Mouse (Mus musculus): ENCODE measurements at regions not wholly inside any gene's neighbourhood (a gene's known extent, or its start where the extent isn't known, plus 50 kb on each side); places are given as distances from the start of the nearest gene placed in this dataset.

DNA sequence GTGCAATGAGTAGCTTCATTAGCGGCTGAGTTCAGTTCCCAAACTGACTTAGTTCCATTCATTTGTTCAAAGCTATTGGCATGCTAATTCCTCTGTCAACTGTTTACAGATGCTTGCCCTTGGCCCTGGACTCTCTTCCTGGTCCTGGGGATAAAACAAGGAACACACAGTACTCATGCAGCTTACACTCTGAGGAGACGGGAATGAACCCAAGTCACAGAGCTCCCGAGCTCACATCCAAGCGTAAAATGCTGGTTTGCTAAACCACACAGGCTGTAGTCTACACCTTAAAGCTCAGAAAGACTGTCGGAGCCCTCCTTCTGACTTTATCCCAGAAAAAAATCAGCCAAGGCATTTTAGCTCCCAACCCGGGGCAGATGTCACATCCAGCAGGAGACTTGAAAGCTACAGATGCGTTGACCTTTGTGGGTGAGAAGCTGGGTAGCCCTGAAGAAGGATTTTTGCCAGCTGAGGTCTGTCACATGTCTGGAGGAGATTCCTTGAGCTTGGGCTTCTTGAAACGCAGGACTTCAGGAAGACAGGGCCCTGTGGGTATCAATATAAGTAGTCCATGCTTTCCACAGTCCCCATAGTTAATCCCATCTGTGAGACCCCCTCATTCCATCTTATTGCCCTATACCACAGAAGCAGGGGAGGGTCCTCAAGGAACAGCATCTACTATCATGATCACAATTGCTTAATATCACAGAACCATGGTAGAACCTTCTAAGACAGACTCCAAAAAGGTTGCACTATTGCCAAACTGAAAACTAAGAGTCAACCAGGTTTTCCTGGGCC, 162.7 kb upstream of the Irf2bp2 start:
- H3K4me3 ChIP-seq (replicated peaks; ENCODE audit: low read depth, low read length): no peak overlapping the region
- 83% methylated on average over 8 of the region's 8 CpGs for WGBS
- H3K9me3 ChIP-seq (ENCODE audit: control insufficient read depth, low read length): no peaks in the 10 kb centered on the region
- no peak overlapping the region for H3K4me2 ChIP-seq (ENCODE audit: low read length)
- no peak overlapping the region for H3K27ac ChIP-seq (replicated peaks; ENCODE audit: low read depth, low read length)
- no peaks in the 10 kb centered on the region for H3K36me3 ChIP-seq (ENCODE audit: control insufficient read depth, insufficient read depth, low read length)
- peaks cover 10% of the 10 kb centered on the region for H3K4me1 ChIP-seq (ENCODE audit: control insufficient read depth, insufficient read depth, low read length)
- DNase-seq: no peak
- H3K27me3 ChIP-seq (ENCODE audit: control insufficient read depth, insufficient read depth, low read length): no peaks in the 10 kb centered on the region
- ATAC-seq (ENCODE audit: low FRiP score, low TSS enrichment): no peak
- H3K9ac ChIP-seq (replicated peaks; ENCODE audit: low read length): no peak overlapping the region

DNA sequence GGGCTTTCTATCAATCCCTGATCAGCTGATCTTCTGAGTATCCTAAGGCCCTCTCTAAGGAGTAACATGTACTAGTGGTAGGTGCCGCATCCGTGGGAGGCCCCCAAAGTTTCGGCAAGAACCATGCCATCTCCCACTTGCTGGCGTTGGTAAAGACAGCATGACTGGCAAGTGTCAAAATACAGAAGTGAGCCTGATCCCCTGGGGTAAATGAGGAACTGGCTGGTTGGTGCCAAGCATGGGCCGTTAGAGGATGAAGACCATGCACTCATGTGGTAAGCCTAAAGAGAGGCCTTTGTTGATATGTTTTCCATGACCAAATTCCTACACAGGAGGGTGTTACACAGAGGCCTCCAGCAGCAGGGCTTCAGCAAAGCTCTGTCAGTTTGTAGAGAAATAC, 161.9 kb upstream of the Irf2bp2 start:
- WGBS: 92% methylated on average over 5 of the region's 5 CpGs
- ATAC-seq (ENCODE audit: low FRiP score, low TSS enrichment) (no peak), DNase-seq (no peak)
- Histone ChIP-seq H3K4me3 (replicated peaks; ENCODE audit: low read depth, low read length) (no peak overlapping the region), H3K36me3 (ENCODE audit: control insufficient read depth, insufficient read depth, low read length) (no peaks in the 10 kb centered on the region), H3K9ac (replicated peaks; ENCODE audit: low read length) (no peak overlapping the region), H3K27me3 (ENCODE audit: control insufficient read depth, insufficient read depth, low read length) (no peaks in the 10 kb centered on the region), H3K4me2 (ENCODE audit: low read length) (no peak overlapping the region), H3K4me1 (ENCODE audit: control insufficient read depth, insufficient read depth, low read length) (peaks cover 10% of the 10 kb centered on the region), H3K9me3 (ENCODE audit: control insufficient read depth, low read length) (no peaks in the 10 kb centered on the region), H3K27ac (replicated peaks; ENCODE audit: low read depth, low read length) (no peak overlapping the region)

- Histone ChIP-seq H3K4me1 (ENCODE audit: control insufficient read depth, insufficient read depth, low read length) (peaks cover 10% of the 10 kb centered on the region), H3K36me3 (ENCODE audit: control insufficient read depth, insufficient read depth, low read length) (no peaks in the 10 kb centered on the region), H3K9ac (replicated peaks; ENCODE audit: low read length) (no peak overlapping the region), H3K9me3 (ENCODE audit: control insufficient read depth, low read length) (no peaks in the 10 kb centered on the region), H3K27me3 (ENCODE audit: control insufficient read depth, insufficient read depth, low read length) (no peaks in the 10 kb centered on the region), H3K27ac (replicated peaks; ENCODE audit: low read depth, low read length) (no peak overlapping the region), H3K4me3 (replicated peaks; ENCODE audit: low read depth, low read length) (no peak overlapping the region), H3K4me2 (ENCODE audit: low read length) (no peak overlapping the region)
- DNase-seq (no peak), ATAC-seq (ENCODE audit: low FRiP score, low TSS enrichment) (no peak)
- WGBS: 84% methylated on average over 8 of the region's 8 CpGs
Measured at GRCm38 (mm10) chr8:126754361-126754809, 160.6 kb upstream of the Irf2bp2 start.

DNA sequence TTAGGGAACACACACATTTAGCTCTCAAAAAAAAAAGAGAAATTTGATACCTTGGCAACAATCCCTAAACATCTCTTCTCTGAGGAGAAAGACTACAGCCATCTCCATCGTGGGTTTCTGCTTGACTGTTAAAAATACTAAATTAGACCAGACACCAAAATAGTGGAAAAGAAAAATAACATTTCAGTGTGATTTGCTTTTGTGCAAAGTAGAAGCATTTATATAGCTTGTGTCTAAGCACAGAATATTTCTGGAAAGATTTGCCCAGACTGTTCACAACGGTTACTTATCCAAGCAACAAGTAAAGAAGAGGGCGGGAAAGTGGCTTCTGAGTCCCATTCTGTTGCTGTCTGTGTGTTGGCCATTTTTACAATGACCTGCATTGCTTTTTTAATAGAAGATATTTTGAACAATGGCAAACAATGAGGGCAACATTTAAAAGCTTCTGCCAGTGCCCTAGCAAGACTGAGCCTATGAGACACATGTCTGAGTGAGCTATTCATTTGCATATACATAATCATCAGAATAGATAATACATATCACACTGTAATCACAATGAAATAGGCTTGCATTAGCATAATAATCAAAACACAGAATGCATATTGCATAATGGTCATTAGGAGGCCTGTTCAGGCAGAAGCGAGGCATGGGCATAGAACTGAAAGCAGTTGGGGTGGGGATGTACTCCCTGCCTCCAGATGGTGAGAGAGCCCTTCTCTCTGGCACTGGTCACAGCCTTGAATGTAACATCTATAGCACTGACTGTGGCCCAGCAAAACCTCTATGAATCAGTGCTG, 159.5 kb upstream of the Irf2bp2 start:
- no peak overlapping the region for H3K4me2 ChIP-seq (ENCODE audit: low read length)
- H3K9me3 ChIP-seq (ENCODE audit: control insufficient read depth, low read length): no peaks in the 10 kb centered on the region
- H3K9ac ChIP-seq (replicated peaks; ENCODE audit: low read length): no peak overlapping the region
- DNase-seq (no peak), ATAC-seq (ENCODE audit: low FRiP score, low TSS enrichment) (no peak)
- H3K4me1 ChIP-seq (ENCODE audit: control insufficient read depth, insufficient read depth, low read length): peaks cover 10% of the 10 kb centered on the region
- H3K27me3 ChIP-seq (ENCODE audit: control insufficient read depth, insufficient read depth, low read length): no peaks in the 10 kb centered on the region
- no peak overlapping the region for H3K4me3 ChIP-seq (replicated peaks; ENCODE audit: low read depth, low read length)
- WGBS: 52% methylated on average over 4 of the region's 4 CpGs
- 0 out of 2 replicates have a peak overlapping the region, but pooled peaks have one; percentile 27 for H3K27ac ChIP-seq (replicated peaks; ENCODE audit: low read depth, low read length)
- no peaks in the 10 kb centered on the region for H3K36me3 ChIP-seq (ENCODE audit: control insufficient read depth, insufficient read depth, low read length)

DNA sequence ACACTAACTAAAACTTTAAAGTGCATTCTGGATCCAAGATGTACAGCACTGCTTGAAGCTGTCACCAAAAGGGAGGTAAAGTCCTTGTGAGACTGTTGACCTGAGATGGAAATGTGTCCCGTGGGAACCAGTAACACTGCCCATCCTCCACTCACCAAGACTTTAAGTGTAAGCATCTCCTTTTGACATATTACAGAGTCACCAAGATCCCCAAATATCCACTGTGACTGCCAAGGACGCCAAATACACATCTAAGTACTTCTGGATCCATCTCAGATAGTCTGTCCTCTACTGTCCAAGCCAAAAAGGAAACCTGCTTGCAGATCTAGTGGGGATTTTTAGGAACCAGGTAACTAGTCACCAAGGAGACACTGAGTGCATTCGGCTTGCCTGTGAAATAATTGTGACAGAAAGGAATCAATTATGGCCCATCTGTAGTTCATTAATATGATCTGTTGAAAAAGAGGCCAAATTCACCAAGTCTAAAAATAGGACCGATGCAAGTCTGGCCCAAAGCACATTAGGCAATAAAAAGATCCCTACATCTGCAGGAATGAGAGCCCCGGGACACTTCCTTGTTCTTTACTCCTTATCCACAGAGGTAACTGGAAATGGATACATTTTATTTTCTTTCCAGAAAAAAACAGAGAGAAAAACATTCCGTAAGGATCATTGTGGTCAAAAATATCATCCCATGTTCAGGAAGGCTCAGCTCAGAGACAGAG, 157.8 kb upstream of the Irf2bp2 start:
- no peaks in the 10 kb centered on the region for H3K9me3 ChIP-seq (ENCODE audit: control insufficient read depth, low read length)
- no peaks in the 10 kb centered on the region for H3K36me3 ChIP-seq (ENCODE audit: control insufficient read depth, insufficient read depth, low read length)
- DNase-seq (no peak), ATAC-seq (ENCODE audit: low FRiP score, low TSS enrichment) (no peak)
- no peak overlapping the region for H3K9ac ChIP-seq (replicated peaks; ENCODE audit: low read length)
- H3K4me3 ChIP-seq (replicated peaks; ENCODE audit: low read depth, low read length): no peak overlapping the region
- H3K4me2 ChIP-seq (ENCODE audit: low read length): no peak overlapping the region
- no peak overlapping the region for H3K27ac ChIP-seq (replicated peaks; ENCODE audit: low read depth, low read length)
- 84% methylated on average over 6 of the region's 6 CpGs for WGBS
- H3K27me3 ChIP-seq (ENCODE audit: control insufficient read depth, insufficient read depth, low read length): no peaks in the 10 kb centered on the region
- H3K4me1 ChIP-seq (ENCODE audit: control insufficient read depth, insufficient read depth, low read length): peaks cover 10% of the 10 kb centered on the region

- DNase-seq (no peak), ATAC-seq (ENCODE audit: low FRiP score, low TSS enrichment) (no peak)
- no peak overlapping the region for H3K9ac ChIP-seq (replicated peaks; ENCODE audit: low read length)
- no peak overlapping the region for H3K27ac ChIP-seq (replicated peaks; ENCODE audit: low read depth, low read length)
- no peak overlapping the region for H3K4me2 ChIP-seq (ENCODE audit: low read length)
- 85% methylated on average over 18 of the region's 18 CpGs for WGBS
- no peaks in the 10 kb centered on the region for H3K27me3 ChIP-seq (ENCODE audit: control insufficient read depth, insufficient read depth, low read length)
- H3K9me3 ChIP-seq (ENCODE audit: control insufficient read depth, low read length): no peaks in the 10 kb centered on the region
- no peak overlapping the region for H3K4me3 ChIP-seq (replicated peaks; ENCODE audit: low read depth, low read length)
- no peaks in the 10 kb centered on the region for H3K36me3 ChIP-seq (ENCODE audit: control insufficient read depth, insufficient read depth, low read length)
- H3K4me1 ChIP-seq (ENCODE audit: control insufficient read depth, insufficient read depth, low read length): no peaks in the 10 kb centered on the region
Measured at GRCm38 (mm10) chr8:126745992-126746775, 152.4 kb upstream of the Irf2bp2 start.

DNA sequence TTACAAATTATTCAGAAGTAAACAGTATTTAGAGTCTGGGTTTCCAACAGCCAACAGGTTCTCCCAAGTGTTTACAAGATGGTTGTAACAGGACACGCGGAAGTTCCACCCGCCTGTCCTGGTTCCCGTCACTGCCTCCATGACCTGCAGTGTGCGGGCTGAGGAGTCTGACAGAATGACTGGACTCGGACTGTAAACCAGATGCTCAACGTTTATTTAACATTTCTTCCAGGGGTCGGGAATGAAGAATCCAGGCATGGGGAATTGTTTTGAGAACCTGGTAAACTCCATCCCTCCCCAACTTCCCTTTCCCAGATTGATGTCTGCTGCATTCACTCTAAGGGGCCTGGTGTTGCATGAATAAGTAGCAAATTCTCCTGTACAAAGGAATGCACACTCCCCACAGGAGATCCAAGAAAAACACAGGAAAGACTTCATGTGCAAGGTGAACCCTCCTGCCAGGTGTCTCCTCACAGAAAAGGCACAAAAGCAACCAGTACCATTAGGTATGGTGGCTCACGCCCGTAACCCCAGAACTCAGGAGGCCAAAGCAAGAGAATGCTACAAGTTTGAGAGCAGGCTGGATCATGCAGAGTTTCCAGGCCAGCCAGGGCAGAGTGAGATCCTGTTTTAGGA, 151.1 kb upstream of the Irf2bp2 start:
- Histone ChIP-seq H3K4me2 (ENCODE audit: low read length) (no peak overlapping the region), H3K9ac (replicated peaks; ENCODE audit: low read length) (no peak overlapping the region), H3K27me3 (ENCODE audit: control insufficient read depth, insufficient read depth, low read length) (no peaks in the 10 kb centered on the region), H3K9me3 (ENCODE audit: control insufficient read depth, low read length) (no peaks in the 10 kb centered on the region), H3K27ac (replicated peaks; ENCODE audit: low read depth, low read length) (no peak overlapping the region), H3K4me3 (replicated peaks; ENCODE audit: low read depth, low read length) (no peak overlapping the region), H3K4me1 (ENCODE audit: control insufficient read depth, insufficient read depth, low read length) (no peaks in the 10 kb centered on the region), H3K36me3 (ENCODE audit: control insufficient read depth, insufficient read depth, low read length) (no peaks in the 10 kb centered on the region)
- WGBS: 83% methylated on average over 10 of the region's 10 CpGs
- ATAC-seq (ENCODE audit: low FRiP score, low TSS enrichment) (no peak), DNase-seq (no peak)

DNA sequence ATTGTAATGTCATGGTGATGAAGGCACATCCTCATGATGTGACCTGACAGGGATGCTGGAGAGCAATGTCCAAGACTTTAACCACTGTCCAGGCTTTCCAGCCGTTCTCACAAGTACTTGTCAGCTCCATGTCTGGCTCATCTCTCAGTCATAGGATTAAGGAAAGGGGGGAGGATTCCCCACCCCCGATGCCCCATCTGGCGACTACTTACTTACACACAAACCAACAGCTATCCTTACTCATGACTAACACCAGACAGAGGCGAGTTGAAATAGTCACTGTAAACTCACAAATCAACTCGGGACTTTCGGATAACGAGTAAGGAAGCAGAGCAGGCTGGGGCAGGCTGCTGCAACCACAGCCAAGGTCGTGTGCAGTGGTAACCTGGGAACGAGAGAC, 149.5 kb upstream of the Irf2bp2 start:
- Histone ChIP-seq H3K36me3 (ENCODE audit: control insufficient read depth, insufficient read depth, low read length) (no peaks in the 10 kb centered on the region), H3K4me1 (ENCODE audit: control insufficient read depth, insufficient read depth, low read length) (no peaks in the 10 kb centered on the region), H3K4me3 (replicated peaks; ENCODE audit: low read depth, low read length) (no peak overlapping the region), H3K9me3 (ENCODE audit: control insufficient read depth, low read length) (no peaks in the 10 kb centered on the region), H3K27ac (replicated peaks; ENCODE audit: low read depth, low read length) (no peak overlapping the region), H3K9ac (replicated peaks; ENCODE audit: low read length) (no peak overlapping the region), H3K27me3 (ENCODE audit: control insufficient read depth, insufficient read depth, low read length) (no peaks in the 10 kb centered on the region), H3K4me2 (ENCODE audit: low read length) (no peak overlapping the region)
- WGBS: 83% methylated on average over 9 of the region's 9 CpGs
- DNase-seq (no peak), ATAC-seq (ENCODE audit: low FRiP score, low TSS enrichment) (no peak)

Data from midbrain, embryonic 14.5 days (tissue).